Mouse (Mus musculus) ES-E14 (cell line): Measurements from ENCODE around the gene Ankrd22. TPM values are rescaled to one million over a fixed set of nuclear protein-coding genes. Genes with fewer than 3 reads are reported as not detected.

ENCODE experiments used
- DNase-seq: peaks from one replicate; pipeline ENCODE4 v3.0.0-alpha.2; 2013; ENCODE audit warnings: low read depth, low spot score
- H3K27ac ChIP-seq: 2 replicates; pipeline ENCODE4 v1.5.1; 2012; ENCODE audit warnings: low read depth, mild to moderate bottlenecking, low read length, moderate library complexity, mixed read lengths; ENCODE audit not compliant: poor library complexity, insufficient read depth, severe bottlenecking
- H3K36me3 ChIP-seq: 2 replicates; pipeline ENCODE4 v1.6.1; 2012; ENCODE audit warnings: mild to moderate bottlenecking, low read length, moderate library complexity, mixed read lengths; ENCODE audit not compliant: control insufficient read depth, poor library complexity, insufficient read depth, severe bottlenecking
- H3K4me1 ChIP-seq, 2 experiments: fragments of 150-350 bp in 1 of 2; sonication (generic) in 1 of 2; 2 replicates each; pipeline ENCODE4 v1.6.1; 2012; ENCODE audit warnings: low read length in 2 of 2, mild to moderate bottlenecking in 1 of 2, mixed read lengths in 1 of 2; ENCODE audit not compliant: control insufficient read depth in 2 of 2, insufficient read depth in 2 of 2, poor library complexity in 1 of 2
- H3K4me3 ChIP-seq, 2 experiments: fragments of 150-350 bp in 1 of 2; sonication (generic) in 1 of 2; 2 replicates each; pipeline ENCODE4 v1.5.1; 2012; ENCODE audit warnings: low read length in 2 of 2, low read depth in 1 of 2, mild to moderate bottlenecking in 1 of 2, mixed read lengths in 1 of 2; ENCODE audit not compliant: insufficient read depth in 1 of 2, poor library complexity in 1 of 2, severe bottlenecking in 1 of 2
- H3K9ac ChIP-seq: 2 replicates; pipeline ENCODE4 v1.6.1; 2012; ENCODE audit warnings: low read depth, mild to moderate bottlenecking, low read length, mixed read lengths; ENCODE audit not compliant: poor library complexity, insufficient read depth, severe bottlenecking
- H3K9me3 ChIP-seq: fragments of 150-350 bp; sonication (generic); 2 replicates; pipeline ENCODE4 v1.6.1; 2012; ENCODE audit warnings: low read depth, mild to moderate bottlenecking, low read length; ENCODE audit not compliant: control insufficient read depth, insufficient read depth
- CHD2 ChIP-seq: IDR thresholded peaks from 2 replicates; pipeline ENCODE4 v1.6.1; 2014; ENCODE audit warnings: mild to moderate bottlenecking, low read depth, low read length, inconsistent platforms
- HCFC1 ChIP-seq: IDR thresholded peaks from 2 replicates; pipeline ENCODE4 v1.6.1; 2012; ENCODE audit warnings: low read length, inconsistent platforms, borderline replicate concordance; ENCODE audit not compliant: insufficient read depth
- MAFK ChIP-seq: IDR thresholded peaks from 2 replicates; pipeline ENCODE4 v1.6.1; 2014; ENCODE audit warnings: mild to moderate bottlenecking, low read depth, low read length, inconsistent platforms; ENCODE audit not compliant: insufficient read depth
- ZC3H11A ChIP-seq: IDR thresholded peaks from 2 replicates; pipeline ENCODE4 v1.6.1; 2012; ENCODE audit warnings: low read depth, mild to moderate bottlenecking, inconsistent platforms, low read length, borderline replicate concordance
- ZNF384 ChIP-seq: IDR thresholded peaks from 2 replicates; pipeline ENCODE4 v1.6.1; 2012; ENCODE audit warnings: low read depth, low read length, inconsistent platforms
- in situ Hi-C, 2 experiments: fragments of 600-800 bp; cut with MboI; formaldehyde crosslinking; loops; one replicate each; pipeline ENCODE4 v1.15.1; 2025; ENCODE audit warnings: low sequenced_read_pairs in 2 of 2, inconsistent platforms in 1 of 2; ENCODE audit not compliant: unreplicated experiment in 2 of 2
- total RNA-seq: library from RNA; depleted of rRNA; stranded (reverse); fragments of 300-350 nt; gene quantifications from 2 replicates; pipeline ENCODE4 v1.2.3, GENCODE M21; 2012; rRNA removed

Gene Ankrd22
- total RNA-seq, 1 experiment, result 1.2 TPM

DNA sequence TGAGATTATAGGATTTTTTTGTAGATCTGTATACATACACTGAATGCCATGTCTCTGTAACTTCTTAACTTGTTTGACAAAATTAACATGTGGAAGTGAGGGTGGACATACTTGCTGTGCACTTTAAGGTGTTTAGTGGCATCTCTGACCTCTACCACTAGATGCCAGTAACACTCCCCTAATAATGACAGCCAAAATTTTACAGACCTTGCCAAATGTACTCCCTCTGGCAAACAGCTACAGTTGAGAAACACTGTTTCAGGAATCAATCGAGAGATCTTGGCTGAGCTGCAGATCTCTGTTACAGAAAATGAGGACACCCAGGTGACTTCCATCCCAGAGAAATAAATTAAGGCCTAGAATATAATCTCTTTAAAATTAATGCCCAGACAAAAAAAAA, 69.6 kb downstream of the Ankrd22 start:
- no peaks in the 10 kb centered on the region for H3K4me1 ChIP-seq
- H3K4me3 ChIP-seq, result no peak overlapping the region
- no peak for DNase-seq
- H3K36me3 ChIP-seq, result no peaks in the 10 kb centered on the region
- TF ChIP-seq CHD2, result no peak
- TF ChIP-seq MAFK, result no peak
- no peak for TF ChIP-seq ZNF384
- no peaks in the 10 kb centered on the region for H3K9me3 ChIP-seq
- H3K27ac ChIP-seq, result no peak overlapping the region
- in situ Hi-C loops, result no loop called here
- no peak overlapping the region for H3K9ac ChIP-seq

DNA sequence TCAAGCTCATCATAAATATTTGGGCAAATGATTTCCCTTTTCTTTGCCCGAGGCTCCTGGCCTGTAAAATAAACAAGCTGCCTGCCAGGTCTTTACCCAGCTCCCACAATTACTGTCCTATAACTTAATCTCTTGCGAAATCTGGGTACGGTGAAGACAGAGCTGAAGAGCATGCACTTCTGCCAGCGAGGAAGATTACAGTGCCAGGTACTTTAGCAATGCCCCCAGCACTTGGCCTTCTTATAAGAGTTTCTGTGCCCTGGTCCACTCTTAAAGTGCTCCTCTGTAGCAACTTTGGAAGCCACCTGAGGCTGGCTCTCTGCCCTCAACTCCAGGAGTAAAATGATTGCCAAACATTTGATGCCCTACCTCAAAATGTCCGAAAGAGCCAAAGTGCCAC, 70.5 kb downstream of the Ankrd22 start:
- Histone ChIP-seq H3K9ac (no peak overlapping the region), H3K9me3 (no peaks in the 10 kb centered on the region), H3K27ac (no peak overlapping the region), H3K4me1 (no peaks in the 10 kb centered on the region), H3K36me3 (no peaks in the 10 kb centered on the region), H3K4me3 (no peak overlapping the region)
- in situ Hi-C loops, result no loop called here
- DNase-seq, result no peak
- TF ChIP-seq MAFK (no peak), ZC3H11A (no peak), ZNF384 (no peak), HCFC1 (no peak), CHD2 (no peak)

GRCm38 (mm10) chr19:34089011-34089680, 76.7 kb downstream of the Ankrd22 start:
- in situ Hi-C loops, result no loop called here
- Histone ChIP-seq H3K4me1 (no peaks in the 10 kb centered on the region), H3K9me3 (no peaks in the 10 kb centered on the region), H3K36me3 (no peaks in the 10 kb centered on the region), H3K4me3 (no peak overlapping the region), H3K9ac (no peak overlapping the region), H3K27ac (no peak overlapping the region)
- TF ChIP-seq ZNF384 (no peak), CHD2 (no peak), HCFC1 (no peak), MAFK (no peak), ZC3H11A (no peak)
- no peak for DNase-seq

- TF ChIP-seq ZC3H11A (no peak), CHD2 (no peak), HCFC1 (no peak), ZNF384 (no peak), MAFK (no peak)
- in situ Hi-C loops, result no loop called here
- Histone ChIP-seq H3K9ac (no peak overlapping the region), H3K9me3 (no peaks in the 10 kb centered on the region), H3K4me1 (no peaks in the 10 kb centered on the region), H3K36me3 (no peaks in the 10 kb centered on the region), H3K4me3 (no peak overlapping the region), H3K27ac (no peak overlapping the region)
- DNase-seq, result no peak
These were observed 87.7 kb downstream of the Ankrd22 start for GRCm38 (mm10) chr19:34078130-34078529.

GRCm38 (mm10) chr19:34074239-34074638, 91.6 kb downstream of the Ankrd22 start:
- Histone ChIP-seq H3K27ac (no peak overlapping the region), H3K36me3 (no peaks in the 10 kb centered on the region), H3K4me1 (no peaks in the 10 kb centered on the region), H3K9ac (no peak overlapping the region), H3K9me3 (no peaks in the 10 kb centered on the region), H3K4me3 (no peak overlapping the region)
- no peak for DNase-seq
- in situ Hi-C loops, result no loop called here
- TF ChIP-seq MAFK, result no peak
- no peak for TF ChIP-seq HCFC1
- TF ChIP-seq ZC3H11A, result no peak
- TF ChIP-seq ZNF384, result no peak
- TF ChIP-seq CHD2, result no peak

Other genes starting within 250 kb of the Ankrd22 start
- not detected in 2 replicates for gene Lipf, start 204.9 kb downstream of the Ankrd22 start, total RNA-seq
- not detected in 2 replicates for gene Lipk, start 157.8 kb downstream of the Ankrd22 start, total RNA-seq
- gene Lipn, start 98.7 kb downstream of the Ankrd22 start, total RNA-seq, result not detected in 2 replicates
- gene Lipm, start 65.1 kb downstream of the Ankrd22 start, total RNA-seq, result 0.09 TPM in 1 of 2 replicates, not detected in the other
- gene Stambpl1, start 26.2 kb upstream of the Ankrd22 start, total RNA-seq, result 2.6 and 5.1 TPM in 2 replicates
- gene Acta2, start 89.5 kb upstream of the Ankrd22 start, total RNA-seq, result 180 and 421 TPM in 2 replicates
- 3.1 and 3.2 TPM in 2 replicates for gene Fas, start 124.6 kb upstream of the Ankrd22 start, total RNA-seq